Mouse (Mus musculus) urinary bladder, adult 2 months (tissue): ENCODE measurements around the gene Tlr12. TPM values are rescaled to one million over a fixed set of nuclear protein-coding genes. Genes with fewer than 3 reads are reported as not detected.
"Not testable (repeated sequence)": the region's sequence is repeated elsewhere in the genome, so short reads cannot be mapped to it uniquely, and the experiment has no call there.

Source experiments
- DNase-seq: peaks from one replicate; pipeline ENCODE4 v3.0.0; 2022; ENCODE audit warnings: low spot score
- polyA plus RNA-seq: library from polyadenylated mRNA; depleted of rRNA; stranded (reverse); fragments of >200 nt; gene quantifications from 2 replicates; pipeline ENCODE4 v1.2.3, GENCODE M21; 2012; rRNA removed

Tlr12 gene
- polyA plus RNA-seq: 5.0 and 6.9 TPM in 2 replicates

- no peak for DNase-seq
These were observed at the start of gene Tlr12 for GRCm38 (mm10) chr4:128618246-128618911. TSS of gene Tlr12 (minus strand) at chr4:128618619.

- not testable (repeated sequence) for DNase-seq
These were observed 48.8 kb upstream of the Tlr12 start for GRCm38 (mm10) chr4:128667195-128667594.

GRCm38 (mm10) chr4:128666362-128666761 is 47.9 kb upstream of the Tlr12 start:
- not testable (repeated sequence) for DNase-seq

GRCm38 (mm10) chr4:128664002-128664401 is 45.6 kb upstream of the Tlr12 start:
- DNase-seq: no peak

GRCm38 (mm10) chr4:128661063-128661462 is 42.6 kb upstream of the Tlr12 start:
- no peak for DNase-seq

GRCm38 (mm10) chr4:128660196-128660595 is 41.8 kb upstream of the Tlr12 start:
- no peak for DNase-seq

- no peak for DNase-seq
These were observed 37.0 kb upstream of the Tlr12 start for GRCm38 (mm10) chr4:128655446-128655845.

GRCm38 (mm10) chr4:128654505-128655381 is 36.3 kb upstream of the Tlr12 start, which contains the start of gene Phc2:
TSS of gene Phc2 (plus strand) at chr4:128654702.
- peak; percentile 88 for DNase-seq

GRCm38 (mm10) chr4:128652584-128653298 is 34.3 kb upstream of the Tlr12 start:
- DNase-seq: no peak

GRCm38 (mm10) chr4:128651530-128651929 is 33.1 kb upstream of the Tlr12 start:
- DNase-seq: no peak

- DNase-seq: no peak
These were observed 30.3 kb upstream of the Tlr12 start for GRCm38 (mm10) chr4:128648567-128649255.

- DNase-seq: no peak
These were observed 28.3 kb upstream of the Tlr12 start for GRCm38 (mm10) chr4:128646762-128647161.

GRCm38 (mm10) chr4:128645896-128646295 is 27.5 kb upstream of the Tlr12 start:
- DNase-seq: no peak

- DNase-seq: no peak
These were observed 23.6 kb upstream of the Tlr12 start for GRCm38 (mm10) chr4:128641766-128642717.

GRCm38 (mm10) chr4:128638265-128638923 is 20.0 kb upstream of the Tlr12 start:
- no peak for DNase-seq

GRCm38 (mm10) chr4:128637250-128637649 is 18.8 kb upstream of the Tlr12 start:
- no peak for DNase-seq

GRCm38 (mm10) chr4:128635894-128636585 is 17.6 kb upstream of the Tlr12 start:
- no peak for DNase-seq

GRCm38 (mm10) chr4:128635451-128635850 is 17.0 kb upstream of the Tlr12 start:
- DNase-seq: no peak

- DNase-seq: no peak
These were observed 2.7 kb upstream of the Tlr12 start for GRCm38 (mm10) chr4:128621109-128621508.
